Mouse (Mus musculus) midbrain, embryonic 12.5 days (tissue): ENCODE data around the gene Fbxl17. TPM values are rescaled to one million over a fixed set of nuclear protein-coding genes. Genes with fewer than 3 reads are reported as not detected.

Experiments
- ATAC-seq: fragments of 200-750 bp; cut with Nextera tagmentation; 2 replicates; pipeline ENCODE4 v1.8.0; 2017; ENCODE audit warnings: low read depth, moderate TSS enrichment, moderate library complexity; ENCODE audit not compliant: low FRiP score
- H3K27ac ChIP-seq: fragments of 300-500 bp; sonication (generic); replicated peaks from 2 replicates; pipeline ENCODE4 v1.5.1; 2016; ENCODE audit warnings: mild to moderate bottlenecking
- H3K27me3 ChIP-seq: fragments of 300-500 bp; sonication (generic); 2 replicates; pipeline ENCODE4 v1.6.1; 2016; ENCODE audit warnings: mild to moderate bottlenecking
- H3K36me3 ChIP-seq: fragments of 300-500 bp; sonication (generic); 2 replicates; pipeline ENCODE4 v1.6.1; 2016
- H3K4me1 ChIP-seq: fragments of 300-500 bp; sonication (generic); 2 replicates; pipeline ENCODE4 v1.6.1; 2016
- H3K4me2 ChIP-seq: fragments of 300-500 bp; sonication (generic); replicated peaks from 2 replicates; pipeline ENCODE4 v1.6.1; 2016; ENCODE audit warnings: mild to moderate bottlenecking, moderate library complexity
- H3K4me3 ChIP-seq: fragments of 300-500 bp; sonication (generic); 2 replicates; pipeline ENCODE4 v1.5.1; 2016; ENCODE audit warnings: mild to moderate bottlenecking
- H3K9ac ChIP-seq: fragments of 300-500 bp; sonication (generic); replicated peaks from 2 replicates; pipeline ENCODE4 v1.6.1; 2016; ENCODE audit warnings: mild to moderate bottlenecking, moderate library complexity
- H3K9me3 ChIP-seq: fragments of 300-500 bp; sonication (generic); 2 replicates; pipeline ENCODE4 v1.6.1; 2016; ENCODE audit warnings: mild to moderate bottlenecking
- WGBS: fragments of 180-500 bp; shearing (Covaris S2); methylation state at CpG from one replicate; pipeline ENCODE4 v1.1.7; 2016; 5-methylcytosine and 5-hydroxymethylcytosine counted together
- polyA plus RNA-seq: library from polyadenylated mRNA; unstranded; fragments of >200 nt; fragmentation: Nextera tagmentation; extraction: Ambion mirVana; gene quantifications from 2 replicates; pipeline ENCODE4 v1.2.1, GENCODE M21; 2016

The Fbxl17 gene
- polyA plus RNA-seq, 1 experiment from 2014 or later: 37.1 TPM

- no peak overlapping the region for H3K27ac ChIP-seq
- H3K9ac ChIP-seq: no peak overlapping the region
- 91% methylated on average over 6 of the region's 6 CpGs for WGBS
- peak overlapping the region; percentile 98; the same call in 1 of the 2 replicates for H3K4me3 ChIP-seq
- no peaks in the 10 kb centered on the region for H3K27me3 ChIP-seq
- H3K36me3 ChIP-seq: no peaks in the 10 kb centered on the region
- H3K4me1 ChIP-seq: peaks cover 33% of the 10 kb centered on the region
- no peak for ATAC-seq
- H3K9me3 ChIP-seq: no peaks in the 10 kb centered on the region
- peak overlapping the region; percentile 75 for H3K4me2 ChIP-seq
These were observed 2.5 kb downstream of the Fbxl17 start for GRCm38 (mm10) chr17:63497206-63497731.

GRCm38 (mm10) chr17:63496153-63496552 is 3.7 kb downstream of the Fbxl17 start:
- Histone ChIP-seq H3K27ac (no peak overlapping the region), H3K4me2 (peak overlapping the region; percentile 75; the same call in 1 of the 2 replicates), H3K27me3 (no peaks in the 10 kb centered on the region), H3K4me1 (peaks cover 33% of the 10 kb centered on the region), H3K4me3 (no peak overlapping the region), H3K9ac (no peak overlapping the region), H3K9me3 (no peaks in the 10 kb centered on the region), H3K36me3 (no peaks in the 10 kb centered on the region)
- ATAC-seq: no peak
- WGBS: 63% methylated on average over 5 of the region's 5 CpGs

- 79% methylated on average over 7 of the region's 7 CpGs for WGBS
These were observed 5.8 kb downstream of the Fbxl17 start for GRCm38 (mm10) chr17:63493876-63494580.

GRCm38 (mm10) chr17:63493274-63493673 is 6.5 kb downstream of the Fbxl17 start:
- H3K27me3 ChIP-seq: no peaks in the 10 kb centered on the region
- WGBS: 44% methylated on average over 5 of the region's 5 CpGs

More at GRCm38 (mm10) chr17:63493876-63494580, 5.8 kb downstream of the Fbxl17 start:
- H3K36me3 ChIP-seq: 0 out of 2 replicates have a peak, but pooled peaks cover 6% of the 10 kb centered on the region
- no peaks in the 10 kb centered on the region for H3K9me3 ChIP-seq
- no peak for ATAC-seq
- no peak overlapping the region for H3K4me3 ChIP-seq
- no peak overlapping the region for H3K9ac ChIP-seq
- no peaks in the 10 kb centered on the region for H3K27me3 ChIP-seq
- peaks cover 28% of the 10 kb centered on the region for H3K4me1 ChIP-seq
- H3K4me2 ChIP-seq: no peak overlapping the region
- no peak overlapping the region for H3K27ac ChIP-seq

GRCm38 (mm10) chr17:63492665-63493273 is 7.0 kb downstream of the Fbxl17 start:
- no peaks in the 10 kb centered on the region for H3K27me3 ChIP-seq
- H3K4me3 ChIP-seq: no peak overlapping the region
- no peaks in the 10 kb centered on the region for H3K9me3 ChIP-seq
- H3K36me3 ChIP-seq: peaks cover 14% of the 10 kb centered on the region
- 86% methylated on average over 8 of the region's 8 CpGs for WGBS
- ATAC-seq: no peak
- H3K4me2 ChIP-seq: no peak overlapping the region
- no peak overlapping the region for H3K27ac ChIP-seq
- H3K4me1 ChIP-seq: peaks cover 18% of the 10 kb centered on the region
- no peak overlapping the region for H3K9ac ChIP-seq

More at GRCm38 (mm10) chr17:63493274-63493673, 6.5 kb downstream of the Fbxl17 start:
- H3K36me3 ChIP-seq: peaks cover 11% of the 10 kb centered on the region; the same call in 1 of the 2 replicates
- no peak overlapping the region for H3K27ac ChIP-seq
- H3K9ac ChIP-seq: no peak overlapping the region
- no peak overlapping the region for H3K4me3 ChIP-seq
- H3K4me2 ChIP-seq: no peak overlapping the region
- H3K4me1 ChIP-seq: peaks cover 23% of the 10 kb centered on the region
- ATAC-seq: no peak
- no peaks in the 10 kb centered on the region for H3K9me3 ChIP-seq

GRCm38 (mm10) chr17:63489525-63489924 is 10.3 kb downstream of the Fbxl17 start:
- WGBS: 87% methylated on average over 4 of the region's 4 CpGs
- Histone ChIP-seq H3K36me3 (peaks cover 23% of the 10 kb centered on the region), H3K27ac (no peak overlapping the region), H3K9me3 (no peaks in the 10 kb centered on the region), H3K9ac (no peak overlapping the region), H3K27me3 (no peaks in the 10 kb centered on the region), H3K4me1 (no peaks in the 10 kb centered on the region), H3K4me3 (no peak overlapping the region), H3K4me2 (no peak overlapping the region)
- ATAC-seq: no peak

GRCm38 (mm10) chr17:63467866-63468265 is 32.0 kb downstream of the Fbxl17 start:
- H3K36me3 ChIP-seq: 0 out of 2 replicates have a peak, but pooled peaks cover 6% of the 10 kb centered on the region
- no peak overlapping the region for H3K9ac ChIP-seq
- peaks cover 10% of the 10 kb centered on the region; the same call in 1 of the 2 replicates for H3K4me1 ChIP-seq
- H3K27me3 ChIP-seq: peaks cover under 1% of the 10 kb centered on the region; the same call in 1 of the 2 replicates
- no peak overlapping the region for H3K4me2 ChIP-seq
- H3K9me3 ChIP-seq: no peaks in the 10 kb centered on the region
- no peak overlapping the region for H3K27ac ChIP-seq
- WGBS: 4% methylated on average over 6 of the region's 6 CpGs
- ATAC-seq: peak; percentile 55
- H3K4me3 ChIP-seq: no peak overlapping the region

- Histone ChIP-seq H3K4me2 (no peak overlapping the region), H3K27me3 (peaks cover 7% of the 10 kb centered on the region; the same call in 1 of the 2 replicates), H3K36me3 (0 out of 2 replicates have a peak, but pooled peaks cover 6% of the 10 kb centered on the region), H3K9ac (no peak overlapping the region), H3K27ac (no peak overlapping the region), H3K4me1 (peaks cover 11% of the 10 kb centered on the region), H3K9me3 (no peaks in the 10 kb centered on the region), H3K4me3 (no peak overlapping the region)
- no peak for ATAC-seq
- WGBS: 69% methylated on average over 1 of the region's 1 CpGs
These were observed 34.6 kb downstream of the Fbxl17 start for GRCm38 (mm10) chr17:63465239-63465638.

- peaks cover 7% of the 10 kb centered on the region; the same call in 1 of the 2 replicates for H3K27me3 ChIP-seq
- H3K9ac ChIP-seq: no peak overlapping the region
- no peak overlapping the region for H3K4me2 ChIP-seq
- 91% methylated on average over 7 of the region's 7 CpGs for WGBS
- H3K4me1 ChIP-seq: peaks cover 20% of the 10 kb centered on the region
- no peak overlapping the region for H3K4me3 ChIP-seq
- no peaks in the 10 kb centered on the region; the same call in 1 of the 2 replicates for H3K9me3 ChIP-seq
- ATAC-seq: no peak
- H3K27ac ChIP-seq: no peak overlapping the region
- 0 out of 2 replicates have a peak, but pooled peaks cover 2% of the 10 kb centered on the region for H3K36me3 ChIP-seq
These were observed 37.3 kb downstream of the Fbxl17 start for GRCm38 (mm10) chr17:63462512-63462911.

GRCm38 (mm10) chr17:63459712-63460495 is 39.9 kb downstream of the Fbxl17 start:
- peak overlapping the region; percentile 66 for H3K27ac ChIP-seq
- 36% methylated on average over 9 of the region's 9 CpGs for WGBS
- H3K27me3 ChIP-seq: peaks cover 7% of the 10 kb centered on the region; the same call in 1 of the 2 replicates

GRCm38 (mm10) chr17:63458052-63458451 is 41.8 kb downstream of the Fbxl17 start:
- WGBS: 84% methylated on average over 3 of the region's 3 CpGs
- H3K36me3 ChIP-seq: peaks cover 6% of the 10 kb centered on the region
- peaks cover 10% of the 10 kb centered on the region for H3K4me1 ChIP-seq
- no peak overlapping the region for H3K9ac ChIP-seq
- no peak overlapping the region for H3K4me3 ChIP-seq
- peaks cover 7% of the 10 kb centered on the region; the same call in 1 of the 2 replicates for H3K27me3 ChIP-seq
- H3K4me2 ChIP-seq: no peak overlapping the region
- H3K27ac ChIP-seq: no peak overlapping the region
- no peak for ATAC-seq
- no peaks in the 10 kb centered on the region; the same call in 1 of the 2 replicates for H3K9me3 ChIP-seq

More at GRCm38 (mm10) chr17:63459712-63460495, 39.9 kb downstream of the Fbxl17 start:
- H3K4me3 ChIP-seq: no peak overlapping the region
- H3K36me3 ChIP-seq: peaks cover 6% of the 10 kb centered on the region
- no peak overlapping the region for H3K4me2 ChIP-seq
- no peaks in the 10 kb centered on the region; the same call in 1 of the 2 replicates for H3K9me3 ChIP-seq
- peaks cover 10% of the 10 kb centered on the region for H3K4me1 ChIP-seq
- no peak overlapping the region for H3K9ac ChIP-seq
- ATAC-seq: peak; percentile 95
